Mouse (Mus musculus) bone marrow, adult 2 months (tissue): ENCODE measurements around the gene Atp10b.

Experiments used
- CTCF ChIP-seq: fragments of 200-500 bp; IDR thresholded peaks from 2 replicates; pipeline ENCODE4 v1.5.1; 2011; ENCODE audit warnings: low read length, control low read depth; ENCODE audit not compliant: control insufficient read depth, insufficient read depth
- POLR2A ChIP-seq: fragments of 200-500 bp; IDR thresholded peaks from 2 replicates; pipeline ENCODE4 v1.6.1; 2011; ENCODE audit warnings: low read depth, mild to moderate bottlenecking, control low read depth, low read length, borderline replicate concordance; ENCODE audit not compliant: control insufficient read depth

- no peak for TF ChIP-seq POLR2A
- TF ChIP-seq CTCF = no peak
Observed at GRCm38 (mm10) chr11:43174359-43175116, 24.9 kb downstream of the Atp10b start.
